15 mouse cellular contexts compared by ENCODE assay signal in genomic region chr8:26840286-26840685, GRCm38 (mm10).
DNase-seq lines count a peak whose midpoint lies in the region; ATAC-seq and TF ChIP-seq lines count a peak whose summit lies in the region.
"Had no signal": no experiment of that assay in that cellular context is flagged by ENCODE, and none has a peak within 500 bp of the region (broad histone marks: within the 10 kb centered on the region; RNA-seq: fewer than 3 reads in every experiment).

No protein-coding gene starts in this region.

- no peak overlapping the region for H3K4me3 ChIP-seq in lung, embryonic 14.5 days (ENCODE audit: low read depth, low read length)
- no peak overlapping the region for H3K4me3 ChIP-seq in stomach, embryonic 15.5 days (replicated peaks)
- H3K4me3 ChIP-seq: erythroblast, embryonic 14.5 days; lung, embryonic 15.5 days; midbrain, embryonic 12.5 days; neural tube, embryonic 15.5 days had no signal

- H3K4me2 ChIP-seq in lung, embryonic 14.5 days: no peak overlapping the region
- 0 out of 2 replicates have a peak overlapping the region, but pooled peaks have one; percentile 21 for H3K4me2 ChIP-seq in stomach, embryonic 15.5 days
- H3K4me2 ChIP-seq: lung, embryonic 15.5 days; midbrain, embryonic 12.5 days; neural tube, embryonic 15.5 days had no signal

- TF ChIP-seq CTCF in lung, embryonic 14.5 days (IDR thresholded peaks at IDR 0.05; ENCODE audit: low read depth): no peak

- no peak overlapping the region for H3K27ac ChIP-seq in lung, embryonic 14.5 days (ENCODE audit: low read depth)
- H3K27ac ChIP-seq in stomach, embryonic 15.5 days: peak overlapping the region; percentile 79
- H3K27ac ChIP-seq: midbrain, embryonic 12.5 days; neural tube, embryonic 15.5 days had no signal

- H3K36me3 ChIP-seq in lung, embryonic 14.5 days (ENCODE audit: insufficient read depth): no peaks in the 10 kb centered on the region
- H3K36me3 ChIP-seq in stomach, embryonic 15.5 days: no peaks in the 10 kb centered on the region
- H3K36me3 ChIP-seq: G1E; lung, embryonic 15.5 days; midbrain, embryonic 12.5 days; neural tube, embryonic 15.5 days had no signal

- H3K9me3 ChIP-seq in lung, embryonic 14.5 days (ENCODE audit: low read depth, low read length): no peaks in the 10 kb centered on the region
- H3K9me3 ChIP-seq in stomach, embryonic 15.5 days: no peaks in the 10 kb centered on the region
- H3K9me3 ChIP-seq: G1E; lung, embryonic 15.5 days; midbrain, embryonic 12.5 days; neural tube, embryonic 15.5 days had no signal

- DNase-seq in gastrocnemius, adult 18-20 months (ENCODE audit: low spot score): peak; percentile 72
- DNase-seq in gastrocnemius, postnatal 4 days (ENCODE audit: low spot score in 2 of 2): no peak
- no peak for DNase-seq in lung, embryonic 14.5 days
- no peak for DNase-seq in lung, postnatal 36 days
- peak; percentile 40 to 45 for DNase-seq in gastrocnemius, adult 8-10 months (ENCODE audit: low spot score in 2 of 2)
- DNase-seq in ovary, adult 18-20 months (ENCODE audit: low spot score): no peak
- DNase-seq in adrenal gland, postnatal 10 days: no peak
- DNase-seq: right cerebral cortex, postnatal 4 days; thymus, adult 2 months had no signal

- WGBS in lung, embryonic 14.5 days: 47% methylated on average over 2 of the region's 2 CpGs
- 55% methylated on average over 2 of the region's 2 CpGs for WGBS in stomach, embryonic 15.5 days

- no peaks in the 10 kb centered on the region for H3K27me3 ChIP-seq in lung, embryonic 14.5 days (ENCODE audit: insufficient read depth, low read length)
- H3K27me3 ChIP-seq in stomach, embryonic 15.5 days (replicated peaks): no peaks in the 10 kb centered on the region
- H3K27me3 ChIP-seq: midbrain, embryonic 12.5 days had no signal

- peaks cover 3% of the 10 kb centered on the region for H3K4me1 ChIP-seq in lung, embryonic 14.5 days (ENCODE audit: insufficient read depth)
- H3K4me1 ChIP-seq in stomach, embryonic 15.5 days: peaks cover 13% of the 10 kb centered on the region
- H3K4me1 ChIP-seq: neural tube, embryonic 15.5 days had no signal

- no peak overlapping the region for H3K9ac ChIP-seq in lung, embryonic 14.5 days
- no peak overlapping the region for H3K9ac ChIP-seq in stomach, embryonic 15.5 days
- H3K9ac ChIP-seq: lung, embryonic 15.5 days; midbrain, embryonic 12.5 days; neural tube, embryonic 15.5 days had no signal

- ATAC-seq in lung, embryonic 14.5 days (ENCODE audit: insufficient read depth): peak; percentile 13; the same call in 1 of the 2 replicates
- peak; percentile 11; the same call in 1 of the 2 replicates for ATAC-seq in stomach, embryonic 15.5 days (ENCODE audit: insufficient read depth, low FRiP score, low read depth)

Comparison
In these comparisons a context has a peak if more than half of its experiments do, and no peak if none do; other contexts are left out.
1. DNase-seq: peak in gastrocnemius, adult 18-20 months (single experiment) and gastrocnemius, adult 8-10 months (2 of 2); none in gastrocnemius, postnatal 4 days (0 of 2), lung, embryonic 14.5 days (single experiment), lung, postnatal 36 days (single experiment), ovary, adult 18-20 months (single experiment) and adrenal gland, postnatal 10 days (single experiment).